ENCODE assay signal across 15 mouse cellular contexts in the genomic region with DNA sequence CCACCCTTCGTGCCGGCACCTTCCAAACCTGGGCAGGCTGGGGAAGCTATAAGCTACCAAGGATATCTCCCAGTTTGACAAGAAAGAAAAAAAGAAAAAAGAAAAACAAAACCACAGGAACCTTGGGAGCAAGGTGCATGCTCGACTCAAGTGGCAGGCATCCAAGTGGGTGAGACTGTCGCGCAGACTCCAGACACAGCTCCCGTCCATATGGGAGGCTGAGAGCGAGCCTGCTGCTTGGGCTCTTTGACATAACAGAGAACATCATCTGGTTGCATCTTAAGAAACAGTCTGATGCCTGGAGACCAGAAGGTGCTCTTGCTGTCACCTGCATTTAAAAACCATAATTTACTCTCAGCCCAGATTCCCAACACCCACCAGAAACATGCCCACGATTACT. TPM values are rescaled to one million over a fixed set of nuclear protein-coding genes. Genes with fewer than 3 reads are reported as not detected.
DNase-seq lines count a peak whose midpoint lies in the region; TF ChIP-seq lines count a peak whose summit lies in the region.
"Had no signal": no experiment of that assay in that cellular context is flagged by ENCODE, and none has a peak within 500 bp of the region (broad histone marks: within the 10 kb centered on the region; RNA-seq: fewer than 3 reads in every experiment).

No protein-coding gene starts in this region.

- WGBS in cerebellum, adult 2 months, result 35% methylated on average over 8 of the region's 8 CpGs
- 31% methylated on average over 8 of the region's 8 CpGs for WGBS in kidney, adult 2 months

- no peaks in the 10 kb centered on the region for H3K36me3 ChIP-seq in kidney, adult 2 months (ENCODE audit: control insufficient read depth, insufficient read depth, low read length)
- H3K36me3 ChIP-seq: hindbrain, embryonic 10.5 days; neural tube, embryonic 13.5 days had no signal

- no peak overlapping the region for H3K4me3 ChIP-seq in cerebellum, adult 2 months (replicated peaks; ENCODE audit: insufficient read depth, low read depth, low read length)
- H3K4me3 ChIP-seq in kidney, adult 2 months (ENCODE audit: insufficient read depth, low read depth, low read length), result no peak overlapping the region
- H3K4me3 ChIP-seq: hindbrain, embryonic 10.5 days; neural tube, embryonic 13.5 days had no signal

- H3K27ac ChIP-seq in cerebellum, adult 2 months (ENCODE audit: insufficient read depth, low read length), result no peak overlapping the region
- H3K27ac ChIP-seq in kidney, adult 2 months (ENCODE audit: insufficient read depth, low read depth, low read length), result no peak overlapping the region
- H3K27ac ChIP-seq: hindbrain, embryonic 10.5 days; neural tube, embryonic 13.5 days had no signal

- no peaks in the 10 kb centered on the region for H3K4me1 ChIP-seq in cerebellum, adult 2 months (ENCODE audit: control insufficient read depth, insufficient read depth, low read length)
- peaks cover 11% of the 10 kb centered on the region; the same call in 1 of the 2 replicates for H3K4me1 ChIP-seq in kidney, adult 2 months (ENCODE audit: control insufficient read depth, insufficient read depth, low read length)
- H3K4me1 ChIP-seq: neural tube, embryonic 13.5 days had no signal

- TF ChIP-seq CTCF in cerebellum, adult 2 months (IDR thresholded peaks at IDR 0.05; ENCODE audit: borderline replicate concordance, insufficient read depth, low read depth, low read length), result no peak
- TF ChIP-seq CTCF in kidney, adult 2 months (conservative IDR thresholded peaks at IDR 0.05; ENCODE audit: insufficient read depth, insufficient read length, low read depth, low read length), result no peak

- TF ChIP-seq POLR2A in cerebellum, adult 2 months (IDR thresholded peaks at IDR 0.05; ENCODE audit: borderline replicate concordance, insufficient read depth, low read length), result no peak
- no peak for TF ChIP-seq POLR2A in kidney, adult 2 months (IDR thresholded peaks at IDR 0.05; ENCODE audit: low read depth, low read length)

- DNase-seq in cerebellum, postnatal 10 days, result peak; percentile 43 to 49
- no peak for DNase-seq in cerebellum, adult 2 months
- DNase-seq in layer of hippocampus, adult 18-20 months (ENCODE audit: low spot score in 2 of 2), result peak; percentile 22 to 65
- no peak for DNase-seq in layer of hippocampus, postnatal 36 days
- DNase-seq in kidney, adult 2 months, result peak; percentile 72
- peak; percentile 27 to 37 for DNase-seq in layer of hippocampus, postnatal 14 days (ENCODE audit: low spot score in 2 of 2)
- no peak for DNase-seq in thymus, adult 18-20 months
- no peak for DNase-seq in cerebellum, adult 8-10 months
- DNase-seq: cerebellum, postnatal 36 days; lung, adult 18-20 months; retina, postnatal 1 day had no signal

- no peaks in the 10 kb centered on the region for H3K27me3 ChIP-seq in cerebellum, adult 2 months (ENCODE audit: control insufficient read depth, insufficient read depth, low read length)
- no peaks in the 10 kb centered on the region for H3K27me3 ChIP-seq in kidney, adult 2 months (replicated peaks; ENCODE audit: control insufficient read depth, insufficient read depth, low read length)
- H3K27me3 ChIP-seq: neural tube, embryonic 13.5 days had no signal

RNA-seq across cellular contexts. Expression of gene 4930415O20Rik, which starts 11.6 kb away (rescaled TPM):
- not detected in 2 replicates for polyA plus RNA-seq in cerebellum, adult 2 months (2012; rRNA removed)
- not detected for total RNA-seq in layer of hippocampus, adult 18-20 months (2021)
- not detected for total RNA-seq in layer of hippocampus, postnatal 36 days (2021)
- 1.0 and 1.1 TPM in 2 replicates for polyA plus RNA-seq in kidney, adult 2 months (2012; rRNA removed)
- not detected for total RNA-seq in layer of hippocampus, postnatal 14 days (2021)
- total RNA-seq: left cerebral cortex, postnatal 25 days; megakaryocyte progenitor cell, adult 5-6 weeks had no signal
- polyA plus RNA-seq: hindbrain, embryonic 10.5 days; neural tube, embryonic 13.5 days had no signal

RNA-seq across cellular contexts. Expression of gene Ccnt1, which starts 11.7 kb away (rescaled TPM):
- polyA plus RNA-seq in cerebellum, adult 2 months (2012; rRNA removed), result 24.1 and 24.2 TPM in 2 replicates
- 10 to 100 TPM; 39.6 to 43.9 TPM for total RNA-seq in layer of hippocampus, adult 18-20 months (2021)
- total RNA-seq in layer of hippocampus, postnatal 36 days (2021), result 10 to 100 TPM; 37.5 to 49.6 TPM
- 10.0 and 11.0 TPM in 2 replicates for polyA plus RNA-seq in kidney, adult 2 months (2012; rRNA removed)
- total RNA-seq in layer of hippocampus, postnatal 14 days (2021), result 10 to 100 TPM; 43.9 to 44.7 TPM

RNA-seq across cellular contexts. Expression of gene Adcy6, which starts 27.5 kb away (rescaled TPM):
- polyA plus RNA-seq in cerebellum, adult 2 months (2012; rRNA removed), result 31.1 and 31.3 TPM in 2 replicates
- 10 to 100 TPM; 46.5 to 48.2 TPM for total RNA-seq in layer of hippocampus, adult 18-20 months (2021)
- 10 to 100 TPM; 43.7 to 48.8 TPM for total RNA-seq in layer of hippocampus, postnatal 36 days (2021)
- polyA plus RNA-seq in kidney, adult 2 months (2012; rRNA removed), result 98.7 and 104 TPM in 2 replicates
- 10 to 100 TPM; 45.1 to 45.3 TPM for total RNA-seq in layer of hippocampus, postnatal 14 days (2021)

RNA-seq across cellular contexts. Expression of gene Cacnb3, which starts 48.2 kb away (rescaled TPM):
- 65.4 and 69.7 TPM in 2 replicates for polyA plus RNA-seq in cerebellum, adult 2 months (2012; rRNA removed)
- total RNA-seq in layer of hippocampus, adult 18-20 months (2021), result 100 to 1,000 TPM; 217 to 222 TPM
- 100 to 1,000 TPM; 198 to 206 TPM for total RNA-seq in layer of hippocampus, postnatal 36 days (2021)
- 20.2 and 21.7 TPM in 2 replicates for polyA plus RNA-seq in kidney, adult 2 months (2012; rRNA removed)
- 100 to 1,000 TPM; 159 to 168 TPM for total RNA-seq in layer of hippocampus, postnatal 14 days (2021)
- total RNA-seq: megakaryocyte progenitor cell, adult 5-6 weeks had no signal

RNA-seq across cellular contexts. Expression of gene Kansl2, which starts 48.3 kb away (rescaled TPM):
- polyA plus RNA-seq in cerebellum, adult 2 months (2012; rRNA removed), result 60.7 and 62.4 TPM in 2 replicates
- total RNA-seq in layer of hippocampus, adult 18-20 months (2021), result 10 to 100 TPM; 54.3 to 56.3 TPM
- 10 to 100 TPM; 62.6 to 64.2 TPM for total RNA-seq in layer of hippocampus, postnatal 36 days (2021)
- polyA plus RNA-seq in kidney, adult 2 months (2012; rRNA removed), result 32.0 and 33.1 TPM in 2 replicates
- 10 to 100 TPM; 65.5 to 65.8 TPM for total RNA-seq in layer of hippocampus, postnatal 14 days (2021)

Comparison
In these comparisons a context has a peak if more than half of its experiments do, and no peak if none do; other contexts are left out.
1. DNase-seq: peak in cerebellum, postnatal 10 days (2 of 2), layer of hippocampus, adult 18-20 months (2 of 2), kidney, adult 2 months (single experiment) and layer of hippocampus, postnatal 14 days (2 of 2); none in cerebellum, adult 2 months (0 of 2), layer of hippocampus, postnatal 36 days (0 of 2), thymus, adult 18-20 months (0 of 2) and cerebellum, adult 8-10 months (single experiment).